Mouse (Mus musculus): ENCODE results near the gene Ccer2.

DNA sequence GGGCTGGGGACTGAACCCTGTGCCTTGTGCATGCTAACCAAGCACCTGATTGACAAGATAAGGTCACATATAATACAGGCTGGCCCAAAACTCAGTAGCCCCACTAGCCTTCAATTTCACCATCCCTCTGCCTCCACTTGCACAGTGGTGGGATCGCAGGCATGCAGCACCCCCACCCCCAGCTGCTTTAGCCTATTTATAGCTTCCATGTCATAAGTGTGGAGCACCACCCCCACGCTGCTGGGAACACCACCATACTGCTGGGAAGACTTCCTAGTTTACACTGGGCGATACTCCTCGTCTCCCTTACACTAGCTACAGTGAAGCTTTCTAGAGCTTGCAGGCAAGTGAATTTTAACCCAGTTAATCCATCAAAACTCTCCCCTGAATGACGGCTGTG lies 41.3 kb upstream of the Ccer2 start:
- no peak for TF ChIP-seq POLR2A (IDR thresholded peaks at IDR 0.05; ENCODE audit: borderline replicate concordance, low read depth, low read length)
- no peak for TF ChIP-seq CTCF (IDR thresholded peaks at IDR 0.05; ENCODE audit: low read depth, low read length)
